Mouse (Mus musculus): ENCODE results near the gene Gm10803. TPM values are rescaled to one million over a fixed set of nuclear protein-coding genes. Genes with fewer than 3 reads are reported as not detected.
"Not testable (repeated sequence)": the region's sequence is repeated elsewhere in the genome, so short reads cannot be mapped to it uniquely, and the experiment has no call there.

Gm10803 gene
- polyA plus RNA-seq (2015; fragmentation: Nextera tagmentation; extraction: Ambion mirVana): not detected in 2 replicates

DNA sequence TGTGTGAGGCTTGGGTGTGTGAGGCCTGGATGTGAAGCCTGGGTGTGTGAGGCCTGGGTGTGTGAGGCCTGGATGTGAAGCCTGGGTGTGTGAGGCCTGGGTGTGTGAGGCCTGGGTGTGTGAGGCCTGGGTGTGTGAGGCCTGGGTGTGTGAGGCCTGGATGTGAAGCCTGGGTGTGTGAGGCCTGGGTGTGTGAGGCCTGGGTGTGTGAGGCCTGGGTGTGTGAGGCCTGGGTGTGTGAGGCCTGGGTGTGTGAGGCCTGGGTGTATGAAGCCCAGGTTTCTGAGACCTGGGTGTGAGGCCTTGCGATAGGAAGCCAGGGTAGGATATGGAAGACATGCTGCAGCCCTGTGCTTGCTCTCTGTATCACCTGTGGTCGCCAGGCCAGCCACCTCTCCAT lies at the start of gene Gm10803:
Gene Gm10803 (plus strand): TSS at position 301 of the 400 bp plus-strand sequence.
- H3K27me3 ChIP-seq (replicated peaks; ENCODE audit: control insufficient read depth, insufficient read depth, low read length); H3K4me3 ChIP-seq (replicated peaks; ENCODE audit: low read length); H3K4me2 ChIP-seq (ENCODE audit: low read length); ATAC-seq; H3K4me1 ChIP-seq (replicated peaks; ENCODE audit: control insufficient read depth, insufficient read depth, low read length); H3K36me3 ChIP-seq (ENCODE audit: control insufficient read depth, insufficient read depth); H3K9ac ChIP-seq (replicated peaks; ENCODE audit: low read depth, low read length); H3K27ac ChIP-seq (ENCODE audit: low read length); H3K9me3 ChIP-seq (ENCODE audit: control insufficient read depth, low read length): not testable (repeated sequence)
- 93% methylated on average over 2 of the region's 2 CpGs for WGBS

DNA sequence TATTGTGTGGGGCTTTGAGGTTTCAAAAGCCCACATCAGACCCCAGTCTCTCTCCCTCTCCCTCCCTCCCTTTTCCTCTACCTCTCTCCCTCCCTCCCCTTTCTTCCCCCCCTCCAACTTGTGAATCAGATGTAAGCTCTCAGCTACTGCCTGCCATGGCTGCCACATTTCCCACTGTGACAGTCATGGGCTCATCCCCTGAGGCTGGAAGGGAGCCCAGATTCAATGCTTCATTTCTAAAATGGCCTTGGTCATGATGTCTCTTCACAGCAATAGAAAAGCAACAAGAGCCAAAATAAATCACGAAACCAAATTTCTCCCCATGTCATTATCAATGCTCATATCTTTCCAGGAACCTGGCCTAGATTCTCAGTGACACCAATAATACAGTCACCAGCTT lies 49.5 kb upstream of the Gm10803 start:
- no peak for ATAC-seq
- Histone ChIP-seq H3K27me3 (replicated peaks; ENCODE audit: control insufficient read depth, insufficient read depth, low read length) (no peaks in the 10 kb centered on the region), H3K9ac (replicated peaks; ENCODE audit: low read depth, low read length) (no peak overlapping the region), H3K9me3 (ENCODE audit: control insufficient read depth, low read length) (no peaks in the 10 kb centered on the region), H3K36me3 (ENCODE audit: control insufficient read depth, insufficient read depth) (no peaks in the 10 kb centered on the region), H3K27ac (ENCODE audit: low read length) (no peak overlapping the region), H3K4me3 (replicated peaks; ENCODE audit: low read length) (no peak overlapping the region), H3K4me2 (ENCODE audit: low read length) (no peak overlapping the region), H3K4me1 (replicated peaks; ENCODE audit: control insufficient read depth, insufficient read depth, low read length) (no peaks in the 10 kb centered on the region)
- WGBS: 76% methylated on average over 1 of the region's 1 CpGs

DNA sequence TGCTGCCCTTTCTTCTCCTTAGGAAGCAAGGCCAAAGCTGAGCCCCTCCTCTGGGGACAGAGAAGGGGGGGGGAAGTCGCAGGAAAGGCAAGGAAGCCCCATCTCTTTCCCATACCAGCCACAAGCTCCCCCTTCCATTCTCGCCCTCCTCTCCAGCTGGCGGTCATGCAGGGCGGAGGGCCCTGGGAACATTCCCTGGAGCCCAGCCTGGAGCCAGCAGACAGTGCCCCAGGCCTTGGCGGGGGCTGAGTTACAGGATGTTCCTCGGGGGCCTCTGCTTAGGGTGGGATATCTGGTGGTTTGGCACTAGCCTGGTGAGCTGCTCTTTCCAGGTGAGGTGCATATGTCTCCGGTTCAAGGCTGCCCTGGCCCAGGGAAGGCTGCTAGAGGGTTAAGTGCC lies 48.2 kb upstream of the Gm10803 start:
- 69% methylated on average over 7 of the region's 7 CpGs for WGBS
- Histone ChIP-seq H3K9me3 (ENCODE audit: control insufficient read depth, low read length) (no peaks in the 10 kb centered on the region), H3K36me3 (ENCODE audit: control insufficient read depth, insufficient read depth) (no peaks in the 10 kb centered on the region), H3K4me2 (ENCODE audit: low read length) (no peak overlapping the region), H3K4me1 (replicated peaks; ENCODE audit: control insufficient read depth, insufficient read depth, low read length) (no peaks in the 10 kb centered on the region), H3K4me3 (replicated peaks; ENCODE audit: low read length) (no peak overlapping the region), H3K9ac (replicated peaks; ENCODE audit: low read depth, low read length) (no peak overlapping the region), H3K27ac (ENCODE audit: low read length) (no peak overlapping the region), H3K27me3 (replicated peaks; ENCODE audit: control insufficient read depth, insufficient read depth, low read length) (no peaks in the 10 kb centered on the region)
- ATAC-seq: no peak

DNA sequence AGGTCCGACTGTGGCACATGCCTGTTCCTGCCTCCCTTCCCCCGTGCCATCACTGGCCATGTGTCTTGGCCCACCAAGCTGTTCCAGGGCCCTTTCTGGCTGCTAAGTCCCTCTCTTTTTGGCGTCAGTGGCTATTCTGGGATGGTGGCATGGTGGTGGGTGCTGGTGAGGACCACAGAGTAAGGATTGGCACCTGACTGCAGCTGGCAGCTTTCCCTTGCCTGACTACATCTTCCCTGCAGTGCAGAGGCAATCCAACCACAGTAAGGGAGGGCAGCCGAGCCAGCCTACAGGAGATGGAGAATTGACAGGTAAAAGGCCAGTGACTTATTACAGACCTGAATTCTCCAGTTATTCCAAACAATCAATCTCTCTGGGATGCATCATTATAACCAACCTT lies 45.1 kb upstream of the Gm10803 start:
- H3K4me3 ChIP-seq (replicated peaks; ENCODE audit: low read length): no peak overlapping the region

DNA sequence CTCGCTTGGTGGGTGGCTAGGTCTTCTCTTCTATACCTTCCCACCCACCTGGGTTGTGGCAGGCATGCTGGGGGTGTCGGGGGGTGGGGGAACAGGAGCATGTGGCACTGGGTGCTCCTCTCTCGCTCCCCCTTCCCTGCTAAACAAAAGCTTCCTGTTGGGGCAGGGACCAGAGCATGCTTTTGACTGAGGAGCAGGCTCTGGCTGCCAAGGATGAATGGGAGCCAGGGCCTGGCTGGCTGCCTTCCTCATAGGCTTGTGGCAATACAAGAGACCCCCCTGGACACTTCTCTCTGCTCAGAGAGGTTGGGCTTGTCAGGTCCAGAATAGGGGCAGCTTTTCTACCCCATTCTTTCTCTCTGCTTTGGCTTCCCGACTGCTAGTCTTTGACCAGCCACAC lies 39.3 kb upstream of the Gm10803 start:
- Histone ChIP-seq H3K27ac (ENCODE audit: low read length) (no peak overlapping the region), H3K4me1 (replicated peaks; ENCODE audit: control insufficient read depth, insufficient read depth, low read length) (peaks cover 16% of the 10 kb centered on the region), H3K9me3 (ENCODE audit: control insufficient read depth, low read length) (no peaks in the 10 kb centered on the region), H3K9ac (replicated peaks; ENCODE audit: low read depth, low read length) (0 out of 2 replicates have a peak overlapping the region, but pooled peaks have one; percentile 41), H3K4me2 (ENCODE audit: low read length) (no peak overlapping the region), H3K27me3 (replicated peaks; ENCODE audit: control insufficient read depth, insufficient read depth, low read length) (no peaks in the 10 kb centered on the region), H3K4me3 (replicated peaks; ENCODE audit: low read length) (no peak overlapping the region), H3K36me3 (ENCODE audit: control insufficient read depth, insufficient read depth) (no peaks in the 10 kb centered on the region)
- peak; percentile 67 for ATAC-seq
- 49% methylated on average over 4 of the region's 4 CpGs for WGBS

More for the DNA sequence above, 45.1 kb upstream of the Gm10803 start:
- Histone ChIP-seq H3K4me1 (replicated peaks; ENCODE audit: control insufficient read depth, insufficient read depth, low read length) (no peaks in the 10 kb centered on the region), H3K27me3 (replicated peaks; ENCODE audit: control insufficient read depth, insufficient read depth, low read length) (no peaks in the 10 kb centered on the region), H3K9me3 (ENCODE audit: control insufficient read depth, low read length) (no peaks in the 10 kb centered on the region), H3K9ac (replicated peaks; ENCODE audit: low read depth, low read length) (no peak overlapping the region), H3K36me3 (ENCODE audit: control insufficient read depth, insufficient read depth) (no peaks in the 10 kb centered on the region), H3K4me2 (ENCODE audit: low read length) (no peak overlapping the region), H3K27ac (ENCODE audit: low read length) (no peak overlapping the region)
- WGBS: 74% methylated on average over 4 of the region's 4 CpGs
- no peak for ATAC-seq

DNA sequence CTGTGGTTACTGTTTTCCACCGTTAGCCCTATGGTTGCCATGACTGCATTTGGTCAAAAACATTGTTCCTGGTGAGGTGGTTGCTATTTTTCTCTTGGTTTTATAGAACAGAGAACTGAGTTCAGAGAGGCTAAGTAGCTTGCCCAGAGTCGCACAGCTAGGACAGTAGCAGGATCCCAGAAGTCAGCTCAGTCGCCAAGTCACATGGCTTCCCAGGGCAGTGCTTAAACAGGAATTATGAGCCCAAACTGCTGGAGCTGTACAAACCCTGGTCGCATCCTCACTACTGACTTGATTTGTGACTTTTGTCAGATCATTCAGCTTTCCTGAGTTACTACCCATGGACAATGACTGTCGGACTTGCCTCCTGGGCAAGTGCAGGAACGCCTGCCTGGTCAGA lies 38.8 kb upstream of the Gm10803 start:
- Histone ChIP-seq H3K4me1 (replicated peaks; ENCODE audit: control insufficient read depth, insufficient read depth, low read length) (peaks cover 16% of the 10 kb centered on the region), H3K4me3 (replicated peaks; ENCODE audit: low read length) (no peak overlapping the region), H3K9me3 (ENCODE audit: control insufficient read depth, low read length) (no peaks in the 10 kb centered on the region), H3K27me3 (replicated peaks; ENCODE audit: control insufficient read depth, insufficient read depth, low read length) (no peaks in the 10 kb centered on the region), H3K27ac (ENCODE audit: low read length) (0 out of 2 replicates have a peak overlapping the region, but pooled peaks have one; percentile 48), H3K36me3 (ENCODE audit: control insufficient read depth, insufficient read depth) (no peaks in the 10 kb centered on the region), H3K4me2 (ENCODE audit: low read length) (no peak overlapping the region), H3K9ac (replicated peaks; ENCODE audit: low read depth, low read length) (no peak overlapping the region)
- WGBS: 69% methylated on average over 6 of the region's 6 CpGs
- 0 out of 2 replicates have a peak, but pooled peaks have one; percentile 8 for ATAC-seq

DNA sequence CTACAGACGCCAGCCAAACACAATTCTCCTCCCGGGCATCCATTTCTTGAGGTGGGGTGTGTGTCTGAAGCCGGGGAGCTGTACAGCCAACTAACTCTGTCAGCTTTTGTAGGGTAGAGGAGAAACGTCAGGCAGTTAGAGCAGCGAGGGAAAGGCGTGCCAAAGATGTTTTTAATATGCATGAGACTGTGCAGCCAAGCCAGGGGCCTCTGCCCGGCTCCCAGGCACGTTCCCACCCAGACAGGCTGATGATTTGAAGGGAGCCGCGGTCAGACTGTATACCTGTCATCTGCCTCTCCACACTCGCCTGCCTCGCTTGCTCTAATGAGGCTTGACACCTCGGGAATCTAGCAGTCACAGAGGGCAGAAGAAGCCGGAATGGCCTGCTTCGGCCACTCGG lies 38.4 kb upstream of the Gm10803 start:
- H3K9ac ChIP-seq (replicated peaks; ENCODE audit: low read depth, low read length): no peak overlapping the region
- 35% methylated on average over 16 of the region's 16 CpGs for WGBS
- ATAC-seq: peak; percentile 77
- H3K4me1 ChIP-seq (replicated peaks; ENCODE audit: control insufficient read depth, insufficient read depth, low read length): peaks cover 16% of the 10 kb centered on the region
- no peak overlapping the region for H3K4me2 ChIP-seq (ENCODE audit: low read length)
- 0 out of 2 replicates have a peak overlapping the region, but pooled peaks have one; percentile 48 for H3K27ac ChIP-seq (ENCODE audit: low read length)
- no peaks in the 10 kb centered on the region for H3K27me3 ChIP-seq (replicated peaks; ENCODE audit: control insufficient read depth, insufficient read depth, low read length)
- no peaks in the 10 kb centered on the region for H3K36me3 ChIP-seq (ENCODE audit: control insufficient read depth, insufficient read depth)
- no peak overlapping the region for H3K4me3 ChIP-seq (replicated peaks; ENCODE audit: low read length)
- no peaks in the 10 kb centered on the region for H3K9me3 ChIP-seq (ENCODE audit: control insufficient read depth, low read length)

DNA sequence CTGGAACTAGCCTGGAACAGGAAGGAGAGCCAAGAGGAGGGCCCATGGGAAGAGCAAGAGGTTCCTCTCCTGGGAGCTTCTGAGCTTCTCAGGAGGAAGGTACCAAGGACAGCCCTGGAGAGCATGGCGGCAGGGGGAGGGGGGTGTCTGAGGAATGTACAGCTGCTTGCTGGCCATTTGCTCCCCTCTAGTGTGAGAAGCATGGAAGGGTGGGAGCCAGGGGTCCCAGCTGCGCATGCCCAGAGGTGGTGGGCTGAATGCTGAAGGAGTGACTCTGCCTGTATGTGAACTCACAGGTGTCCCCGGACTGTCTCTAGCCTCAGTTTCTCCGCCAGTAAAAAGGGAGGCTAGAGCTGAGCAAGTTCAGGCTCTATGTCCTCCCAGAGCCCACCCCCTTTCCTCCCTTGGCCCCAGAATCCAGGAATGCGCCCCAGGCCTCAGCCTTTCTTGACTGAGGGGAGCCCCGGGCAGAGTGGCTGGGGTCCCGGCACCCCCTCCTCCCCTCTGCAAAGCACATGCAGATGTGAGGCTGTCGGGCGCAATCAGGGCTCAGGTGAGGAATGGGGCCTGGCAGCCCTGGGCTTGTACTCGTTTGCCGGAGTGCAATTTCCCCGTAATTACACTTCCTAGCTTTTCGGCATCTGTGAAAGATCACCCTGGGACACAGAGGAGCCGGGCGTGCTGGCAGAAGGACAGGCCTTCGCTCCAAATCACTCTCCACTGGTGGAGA lies 35.2 kb upstream of the Gm10803 start:
- WGBS: 86% methylated on average over 16 of the region's 16 CpGs
- no peak for ATAC-seq
- H3K4me3 ChIP-seq (replicated peaks; ENCODE audit: low read length): no peak overlapping the region

DNA sequence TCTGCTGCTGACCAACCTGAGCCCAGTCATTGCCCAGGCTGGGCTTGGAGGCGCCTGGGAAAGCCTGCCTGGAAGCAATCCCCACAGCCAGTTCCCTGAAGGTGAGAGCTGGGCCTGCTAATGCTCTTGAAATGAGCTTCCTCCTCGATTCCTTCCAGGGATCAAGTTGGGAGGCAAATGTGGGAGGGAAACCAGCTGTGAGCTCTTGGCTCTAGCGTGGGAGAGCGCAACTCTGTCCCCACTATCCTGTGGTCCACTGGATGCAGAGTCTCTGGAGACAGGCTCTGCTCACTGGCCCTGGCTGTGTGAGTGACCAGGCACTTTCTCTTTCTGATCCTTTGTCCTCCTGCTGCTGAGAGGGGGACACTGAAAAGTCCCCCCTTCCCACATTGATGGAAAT lies 30.8 kb upstream of the Gm10803 start:
- no peaks in the 10 kb centered on the region for H3K9me3 ChIP-seq (ENCODE audit: control insufficient read depth, low read length)
- no peaks in the 10 kb centered on the region for H3K36me3 ChIP-seq (ENCODE audit: control insufficient read depth, insufficient read depth)
- H3K27me3 ChIP-seq (replicated peaks; ENCODE audit: control insufficient read depth, insufficient read depth, low read length): no peaks in the 10 kb centered on the region
- WGBS: 65% methylated on average over 4 of the region's 4 CpGs
- no peak overlapping the region for H3K4me2 ChIP-seq (ENCODE audit: low read length)
- H3K4me1 ChIP-seq (replicated peaks; ENCODE audit: control insufficient read depth, insufficient read depth, low read length): no peaks in the 10 kb centered on the region
- no peak overlapping the region for H3K9ac ChIP-seq (replicated peaks; ENCODE audit: low read depth, low read length)
- no peak overlapping the region for H3K4me3 ChIP-seq (replicated peaks; ENCODE audit: low read length)
- ATAC-seq: no peak
- H3K27ac ChIP-seq (ENCODE audit: low read length): no peak overlapping the region

More for the DNA sequence above, 35.2 kb upstream of the Gm10803 start:
- H3K9me3 ChIP-seq (ENCODE audit: control insufficient read depth, low read length): no peaks in the 10 kb centered on the region
- H3K36me3 ChIP-seq (ENCODE audit: control insufficient read depth, insufficient read depth): no peaks in the 10 kb centered on the region
- peaks cover 16% of the 10 kb centered on the region for H3K4me1 ChIP-seq (replicated peaks; ENCODE audit: control insufficient read depth, insufficient read depth, low read length)
- no peak overlapping the region for H3K4me2 ChIP-seq (ENCODE audit: low read length)
- H3K27ac ChIP-seq (ENCODE audit: low read length): no peak overlapping the region
- H3K9ac ChIP-seq (replicated peaks; ENCODE audit: low read depth, low read length): no peak overlapping the region
- H3K27me3 ChIP-seq (replicated peaks; ENCODE audit: control insufficient read depth, insufficient read depth, low read length): no peaks in the 10 kb centered on the region
